Mouse (Mus musculus) left cerebral cortex, postnatal 4 days (tissue): ENCODE data around the gene Vopp1. TPM values are rescaled to one million over a fixed set of nuclear protein-coding genes. Genes with fewer than 3 reads are reported as not detected.

Source experiments
- DNase-seq: peaks from one replicate; pipeline ENCODE4 v3.0.0-alpha.2; 2022
- intact Hi-C: fragments of 180-260 bp; cut with DNase I; formaldehyde crosslinking; loops from one replicate; pipeline ENCODE4 v1.15.1; 2025
- total RNA-seq, 2 experiments: library from RNA; stranded (reverse); gene quantifications; 2 replicates each; pipeline ENCODE4 v1.2.3; 2021

Vopp1 gene
- total RNA-seq, 2 experiments from 2014 or later, result 139 to 148 TPM

DNA sequence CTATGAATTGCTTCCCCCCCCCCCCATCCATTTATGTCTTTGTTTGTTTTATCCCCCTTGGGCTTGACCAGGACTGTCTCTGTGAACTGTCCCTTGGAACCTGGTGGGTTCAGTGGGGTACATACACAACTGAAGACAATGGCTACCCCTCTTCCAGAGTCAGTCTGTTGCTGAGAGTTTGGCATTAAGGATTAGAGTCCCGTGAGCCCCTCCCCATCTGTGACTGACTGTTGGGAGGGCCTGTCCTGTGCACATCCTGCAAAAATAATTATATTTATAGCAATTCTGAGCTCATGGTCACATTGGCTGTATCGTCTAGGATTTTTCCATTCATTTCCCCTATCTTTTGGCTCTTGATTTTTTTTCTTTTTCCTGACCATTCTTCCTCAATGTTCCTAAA lies 121.3 kb downstream of the Vopp1 start:
- peak; percentile 12 for DNase-seq
- intact Hi-C loops, result loop anchor here (10.0 kb wide), 1 partner anchor 121 kb away; the partner anchor contains the start of gene Vopp1

DNA sequence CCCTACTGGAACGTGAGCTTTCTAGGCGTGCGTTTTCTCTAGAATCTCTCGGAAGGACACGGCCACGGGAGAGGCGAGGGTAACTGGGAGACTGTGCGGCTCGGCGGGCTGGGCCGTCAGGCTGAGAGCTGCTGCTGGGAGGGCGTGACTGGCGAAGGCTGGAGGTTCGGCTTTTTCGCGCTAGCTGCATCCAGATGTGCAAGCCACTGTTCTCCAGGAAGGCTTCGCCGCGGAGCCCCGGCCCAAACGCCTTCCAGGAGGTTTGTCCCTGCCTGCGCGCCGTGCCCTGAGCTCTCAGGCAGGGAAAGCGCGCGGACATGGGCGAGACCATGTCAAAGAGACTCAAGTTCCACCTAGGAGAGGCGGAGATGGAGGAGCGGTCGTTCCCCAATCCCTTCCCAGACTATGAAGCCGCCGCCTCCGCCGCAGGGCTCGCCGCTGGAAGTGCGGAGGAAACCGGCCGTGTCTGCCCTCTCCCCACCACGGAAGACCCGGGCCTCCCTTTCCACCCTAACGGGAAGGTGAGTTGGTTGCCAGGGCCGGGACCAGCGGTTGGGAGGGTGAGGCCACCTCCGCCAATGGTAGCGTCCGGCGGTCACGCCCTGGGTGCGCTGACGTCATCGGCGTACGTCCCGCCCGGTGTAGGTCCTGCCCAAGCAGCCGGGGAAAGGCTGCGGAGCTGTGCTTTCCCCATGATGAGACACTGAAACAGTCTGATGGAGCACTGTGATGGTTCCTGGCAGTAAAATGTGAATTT lies 122.0 kb downstream of the Vopp1 start:
- intact Hi-C loops, result loop anchor here (10.0 kb wide), 1 partner anchor 122 kb away; the partner anchor contains the start of gene Vopp1

DNA sequence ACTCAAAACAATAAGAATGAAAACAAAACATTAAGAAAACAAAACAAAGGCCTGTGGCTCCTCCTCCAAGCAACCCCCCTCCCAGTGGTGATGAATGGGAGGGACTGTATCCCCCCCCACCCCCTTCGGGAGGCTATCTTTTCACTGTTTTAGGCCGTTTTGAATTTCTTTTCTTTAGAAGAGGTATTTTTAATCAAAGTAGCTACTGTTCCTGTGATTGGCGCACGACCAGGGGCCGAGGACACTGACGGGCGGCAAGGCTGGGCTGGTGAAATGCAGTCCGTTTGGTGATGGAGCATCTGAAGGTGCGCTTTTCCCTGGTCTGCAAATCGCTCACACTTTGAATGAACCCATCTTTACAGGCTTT lies 122.6 kb downstream of the Vopp1 start, which contains the start of gene Lancl2:
Gene Lancl2, plus strand, starts transcription at position 165 of the 367 bp plus-strand sequence.
- intact Hi-C loops, result loop anchor here (10.0 kb wide), 1 partner anchor 122 kb away; the partner anchor contains the start of gene Vopp1
- peak; percentile 51 for DNase-seq

More for the DNA sequence above, 122.0 kb downstream of the Vopp1 start:
- peak; percentile 97 for DNase-seq

DNA sequence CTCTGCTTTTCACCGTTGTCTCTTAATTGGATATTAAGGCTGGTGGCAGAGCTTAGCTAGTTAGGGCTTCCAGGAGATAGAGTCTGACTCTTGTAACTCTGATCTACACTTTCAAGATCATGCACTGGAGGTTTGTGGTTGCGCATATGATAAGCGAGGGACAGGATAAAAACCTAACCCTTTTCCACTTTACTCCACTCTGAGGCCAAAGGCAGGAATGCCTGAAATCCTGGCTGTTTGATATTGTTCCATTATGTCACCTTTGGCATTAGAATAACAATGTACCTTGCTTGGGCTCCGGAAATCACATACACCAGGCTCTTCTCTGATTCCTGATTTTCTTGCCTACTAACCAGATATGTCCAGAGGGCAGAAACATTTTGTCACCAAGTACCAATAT lies 123.3 kb downstream of the Vopp1 start:
- intact Hi-C loops, result loop anchor here (10.0 kb wide), 1 partner anchor 123 kb away; the partner anchor contains the start of gene Vopp1

DNA sequence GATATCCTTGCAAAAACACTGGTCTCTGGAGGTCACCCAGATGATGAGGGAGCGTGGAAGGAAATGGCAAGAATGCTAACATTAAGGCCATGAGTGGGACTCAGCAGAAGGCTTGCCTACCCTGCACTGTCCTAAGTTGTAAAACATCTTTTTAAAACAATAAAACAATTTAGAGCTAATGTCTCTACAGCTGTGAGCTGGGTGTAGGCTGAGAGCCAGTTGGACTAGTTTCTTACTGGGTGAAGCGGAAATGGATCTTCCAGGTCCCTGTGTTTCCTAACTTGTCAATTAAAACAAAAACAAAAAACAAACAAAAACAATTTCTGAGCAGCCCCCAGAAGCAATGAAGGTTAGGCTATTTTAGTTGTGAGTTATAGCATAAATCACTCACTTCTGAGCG lies 131.8 kb downstream of the Vopp1 start:
- intact Hi-C loops, result loop anchor here (10.0 kb wide), 1 partner anchor 158 kb away; the partner anchor contains the start of gene Ppm1k
- no peak for DNase-seq

More for the DNA sequence above, 123.3 kb downstream of the Vopp1 start:
- DNase-seq, result no peak

DNA sequence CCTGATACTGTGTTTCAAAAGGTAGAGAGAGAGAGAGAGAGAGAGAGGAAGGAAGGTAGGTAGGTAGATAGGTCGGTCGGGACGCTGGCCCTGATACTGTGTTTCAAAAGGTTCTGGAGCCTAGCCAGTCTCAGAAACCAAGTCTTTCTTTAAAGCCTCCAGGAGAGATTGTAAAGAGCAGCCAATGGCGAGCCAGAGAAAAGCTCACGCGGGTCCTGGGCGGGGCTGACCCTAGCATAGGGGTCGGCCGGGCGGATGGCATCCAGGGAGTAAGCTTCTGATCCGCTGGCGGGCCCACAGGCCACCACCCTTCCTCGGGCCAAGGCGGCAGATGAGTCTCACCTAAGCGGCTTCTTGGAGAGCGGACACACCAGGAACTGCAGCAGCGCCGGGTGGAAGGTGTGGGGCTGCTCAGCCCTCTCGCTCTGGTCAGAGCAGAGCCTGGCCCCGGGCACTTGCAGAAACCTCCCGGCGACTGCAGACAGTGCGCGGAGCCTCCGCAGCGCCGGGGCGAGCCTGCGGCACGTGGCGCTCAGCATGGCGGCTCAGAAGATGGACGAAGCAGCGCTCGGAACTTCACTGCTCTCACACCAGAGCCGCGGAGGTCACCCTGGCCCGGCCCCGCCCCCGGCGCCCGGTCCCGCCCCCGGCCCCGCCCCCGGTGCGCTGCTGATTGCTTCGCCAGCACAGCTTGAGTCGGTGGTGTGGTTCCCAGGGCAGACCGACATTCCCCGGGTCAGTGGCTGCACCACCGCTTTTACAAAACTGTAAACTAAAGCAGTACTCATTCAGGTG lies 133.3 kb downstream of the Vopp1 start, which contains the start of gene Pyurf:
Gene Pyurf, minus strand, starts transcription at position 612 of the 795 bp plus-strand sequence.
- intact Hi-C loops, result loop anchor here (10.0 kb wide), 1 partner anchor 157 kb away; the partner anchor contains the start of gene Ppm1k
- DNase-seq, result peak; percentile 82

DNA sequence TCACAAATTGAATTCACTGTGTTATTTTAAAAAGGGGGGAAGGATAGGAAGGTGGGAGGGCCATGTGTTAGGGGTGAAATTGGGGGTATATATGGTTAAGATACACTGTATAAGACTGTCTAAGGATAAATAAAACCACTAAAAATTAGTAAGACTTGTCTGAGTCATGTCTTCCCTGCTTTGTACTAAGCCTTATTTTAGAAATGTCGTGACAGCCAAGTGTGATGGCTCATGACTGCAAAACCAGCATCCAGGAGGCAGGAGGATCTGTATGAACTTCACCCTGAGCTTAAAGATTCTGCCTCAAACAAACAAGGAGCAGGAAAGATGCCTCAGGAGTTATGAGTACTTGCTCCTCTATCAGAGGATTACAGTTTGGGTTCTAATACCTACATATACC lies 140.8 kb downstream of the Vopp1 start:
- intact Hi-C loops, result no loop called here
- no peak for DNase-seq

Other genes with a start within 250 kb of the Vopp1 start
- gene Herc6, start 244.2 kb downstream of the Vopp1 start, total RNA-seq, result 1 to 10 TPM; 2.4 to 3.4 TPM
- 1 to 10 TPM; 6.2 to 7.7 TPM for gene Pyurf, start 133.1 kb downstream of the Vopp1 start, total RNA-seq
- 100 to 1,000 TPM; 159 to 161 TPM for gene Lancl2, start 122.6 kb downstream of the Vopp1 start, total RNA-seq
- gene Vmn1r21, start 25.2 kb upstream of the Vopp1 start, total RNA-seq, result not detected
- gene Vmn1r22, start 82.9 kb upstream of the Vopp1 start, total RNA-seq, result not detected
- not detected for gene Vmn1r23, start 101.7 kb upstream of the Vopp1 start, total RNA-seq
- not detected for gene Vmn1r24, start 136.3 kb upstream of the Vopp1 start, total RNA-seq
- not detected for gene Vmn1r25, start 155.7 kb upstream of the Vopp1 start, total RNA-seq
- not detected for gene Vmn1r26, start 190.0 kb upstream of the Vopp1 start, total RNA-seq